Mouse (Mus musculus) CD4-positive, CD25-positive, alpha-beta regulatory T cell, adult 9 weeks (primary cell): ENCODE results near the gene Fam98a. TPM values are rescaled to one million over a fixed set of nuclear protein-coding genes. Genes with fewer than 3 reads are reported as not detected.

Experiments used
- polyA plus RNA-seq: library from polyadenylated mRNA; unstranded; fragments of 100-300 nt; shearing (Covaris generic); gene quantifications from one replicate; pipeline ENCODE4 v1.2.1, GENCODE M21; 2017

Fam98a gene
- polyA plus RNA-seq = 26.5 TPM

GRCm38 (mm10) chr17:75551512-75552400 is at the start of gene Fam98a:
TSS of gene Fam98a (minus strand) at chr17:75551946.

Other genes with a start within 250 kb of the Fam98a start
- gene Rasgrp3, start 116.0 kb downstream of the Fam98a start, polyA plus RNA-seq = 0.26 TPM